Mouse (Mus musculus): ENCODE results near the gene Slc3a1. TPM values are rescaled to one million over a fixed set of nuclear protein-coding genes. Genes with fewer than 3 reads are reported as not detected.

Slc3a1 gene
- polyA plus RNA-seq, 1 experiment from 2014 or later = 0.23 TPM

DNA sequence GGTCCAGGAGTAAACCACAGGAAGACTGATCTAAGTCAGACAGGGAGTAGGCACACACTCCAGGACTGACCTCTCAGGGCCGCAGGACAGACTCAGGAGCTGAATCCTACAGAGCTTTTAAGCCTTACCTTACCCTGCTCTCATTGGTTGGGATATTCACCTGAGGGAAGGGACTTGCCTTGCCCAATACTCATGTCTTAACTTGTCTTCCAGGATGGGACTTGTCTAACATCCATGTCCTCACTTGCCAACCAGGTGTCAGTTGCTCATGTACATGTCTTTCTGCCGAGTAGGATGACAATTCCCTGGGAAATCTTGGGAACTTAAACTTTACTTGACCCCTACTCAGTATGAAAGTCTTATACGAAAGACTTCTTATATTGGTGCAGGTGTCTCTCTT, 72.1 kb downstream of the Slc3a1 start:
- 94% methylated on average over 3 of the region's 3 CpGs for WGBS

DNA sequence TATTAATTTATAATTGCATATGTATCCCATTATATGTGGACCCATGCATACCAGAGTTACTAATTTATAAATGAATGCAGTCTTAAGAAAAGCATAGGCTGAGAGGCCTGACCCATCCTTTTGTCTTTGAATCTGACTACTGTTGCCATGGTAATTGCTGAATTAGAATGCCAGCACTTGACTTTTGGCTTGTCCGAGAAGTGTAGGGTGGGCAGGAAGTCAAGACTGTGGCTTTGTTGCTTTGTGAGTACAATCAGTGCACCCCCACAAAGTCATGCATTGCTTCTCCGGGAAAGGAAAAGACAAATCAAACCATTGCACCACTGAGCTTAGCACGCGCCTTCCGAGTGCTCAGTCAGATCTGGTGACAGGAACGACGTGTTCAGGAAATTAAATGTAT, 73.6 kb downstream of the Slc3a1 start:
- 74% methylated on average over 7 of the region's 7 CpGs for WGBS
- Histone ChIP-seq H3K4me3 (no peak overlapping the region), H3K27me3 (ENCODE audit: low read depth, poor library complexity, severe bottlenecking) (no peaks in the 10 kb centered on the region), H3K36me3 (peaks cover 35% of the 10 kb centered on the region), H3K9me3 (replicated peaks) (peaks cover 7% of the 10 kb centered on the region), H3K27ac (replicated peaks) (no peak overlapping the region), H3K4me1 (peaks cover 11% of the 10 kb centered on the region)
- no peak for DNase-seq (ENCODE audit: low spot score)

More for the DNA sequence above, 72.1 kb downstream of the Slc3a1 start:
- no peak overlapping the region for H3K27ac ChIP-seq (replicated peaks)
- peaks cover 11% of the 10 kb centered on the region for H3K4me1 ChIP-seq
- H3K9me3 ChIP-seq (replicated peaks) = peaks cover 7% of the 10 kb centered on the region
- H3K36me3 ChIP-seq = peaks cover 37% of the 10 kb centered on the region
- no peak overlapping the region for H3K4me3 ChIP-seq
- H3K27me3 ChIP-seq (ENCODE audit: low read depth, poor library complexity, severe bottlenecking) = no peaks in the 10 kb centered on the region
- DNase-seq (ENCODE audit: low spot score) = no peak

DNA sequence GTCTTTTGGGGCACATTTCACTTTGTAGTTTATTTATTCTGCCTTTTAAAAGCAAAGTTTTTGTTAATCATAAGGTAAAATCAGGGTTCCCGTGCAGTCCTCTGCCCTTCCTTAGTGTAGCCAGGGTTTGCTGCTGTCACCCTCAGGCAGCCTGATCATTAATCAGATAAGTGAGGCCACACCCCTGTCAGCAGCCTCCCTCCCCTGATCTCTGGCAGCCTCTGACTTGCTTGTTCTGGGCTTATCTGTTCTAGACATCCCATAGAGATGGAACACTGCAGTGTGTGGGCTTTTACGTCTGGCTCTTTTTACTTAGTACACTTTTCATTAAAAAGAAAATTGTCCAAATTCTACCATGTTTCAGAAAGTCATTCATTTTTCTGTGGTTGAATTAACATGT, 75.1 kb downstream of the Slc3a1 start:
- DNase-seq (ENCODE audit: low spot score) = no peak

GRCm38 (mm10) chr17:85110640-85111039, 82.5 kb downstream of the Slc3a1 start:
- Histone ChIP-seq H3K9me3 (replicated peaks) (no peaks in the 10 kb centered on the region), H3K27me3 (ENCODE audit: low read depth, poor library complexity, severe bottlenecking) (no peaks in the 10 kb centered on the region), H3K4me3 (no peak overlapping the region), H3K36me3 (no peaks in the 10 kb centered on the region), H3K4me1 (no peaks in the 10 kb centered on the region), H3K27ac (replicated peaks) (no peak overlapping the region)
- WGBS = 100% methylated on average over 1 of the region's 1 CpGs
- no peak for DNase-seq (ENCODE audit: low spot score)

More for the DNA sequence above, 75.1 kb downstream of the Slc3a1 start:
- H3K4me1 ChIP-seq = peaks cover 11% of the 10 kb centered on the region
- no peak overlapping the region for H3K4me3 ChIP-seq
- H3K36me3 ChIP-seq = peaks cover 19% of the 10 kb centered on the region
- no peaks in the 10 kb centered on the region; the same call in 1 of the 2 replicates for H3K9me3 ChIP-seq (replicated peaks)
- no peaks in the 10 kb centered on the region for H3K27me3 ChIP-seq (ENCODE audit: low read depth, poor library complexity, severe bottlenecking)
- WGBS = 62% methylated on average over 2 of the region's 2 CpGs
- H3K27ac ChIP-seq (replicated peaks) = no peak overlapping the region

DNA sequence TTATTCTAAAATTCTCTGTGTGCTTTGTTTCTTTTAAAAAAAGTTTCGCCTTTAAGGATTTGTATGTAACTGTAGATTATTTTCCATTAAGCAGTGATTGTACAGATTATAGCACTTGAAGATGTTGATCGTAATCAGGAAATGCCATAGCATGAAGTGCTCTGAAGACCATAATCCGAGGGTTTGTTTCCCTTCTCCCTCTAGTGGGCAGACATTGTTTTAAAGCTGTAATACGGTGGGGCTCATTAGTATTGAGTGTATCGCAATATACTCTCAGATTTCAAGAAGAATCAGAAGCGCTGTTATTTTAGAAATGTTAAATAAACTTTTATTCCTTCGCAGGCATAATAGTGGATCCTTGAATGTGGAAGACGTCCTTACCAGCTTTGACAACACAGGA, 85.3 kb downstream of the Slc3a1 start:
- WGBS = 91% methylated on average over 8 of the region's 8 CpGs
- H3K9me3 ChIP-seq (replicated peaks) = no peaks in the 10 kb centered on the region
- H3K4me1 ChIP-seq = 0 out of 2 replicates have a peak, but pooled peaks cover 2% of the 10 kb centered on the region
- H3K27ac ChIP-seq (replicated peaks) = no peak overlapping the region
- H3K4me3 ChIP-seq = no peak overlapping the region
- no peaks in the 10 kb centered on the region for H3K36me3 ChIP-seq
- DNase-seq (ENCODE audit: low spot score) = no peak
- H3K27me3 ChIP-seq (ENCODE audit: low read depth, poor library complexity, severe bottlenecking) = peaks cover 4% of the 10 kb centered on the region

Other genes with a start within 250 kb of the Slc3a1 start
- 49.4 and 50.4 TPM in 2 replicates for gene Lrpprc, start 237.6 kb upstream of the Slc3a1 start, polyA plus RNA-seq (2016; fragmentation: Nextera tagmentation; extraction: Ambion mirVana)
- 58.0 and 67.2 TPM in 2 replicates for gene Ppm1b, start 71.6 kb upstream of the Slc3a1 start, polyA plus RNA-seq (2016; fragmentation: Nextera tagmentation; extraction: Ambion mirVana)
- 30.9 and 40.9 TPM in 2 replicates for gene Prepl, start 61.9 kb downstream of the Slc3a1 start, polyA plus RNA-seq (2016; fragmentation: Nextera tagmentation; extraction: Ambion mirVana)
- gene Camkmt, start 62.2 kb downstream of the Slc3a1 start, polyA plus RNA-seq (2016; fragmentation: Nextera tagmentation; extraction: Ambion mirVana) = 12.1 and 13.3 TPM in 2 replicates